Mouse (Mus musculus) MEL (cell line): ENCODE measurements at regions not wholly inside any gene's neighbourhood (a gene's known extent, or its start where the extent isn't known, plus 50 kb on each side); places are given as distances from the start of the nearest gene placed in this dataset.

Experiments used
- BHLHE40 ChIP-seq: IDR thresholded peaks from 2 replicates; pipeline ENCODE4 v1.6.1; 2012; ENCODE audit warnings: low read depth, mild to moderate bottlenecking, inconsistent platforms, low read length, improper control_type of control experiment, borderline replicate concordance
- CTCF ChIP-seq, 3 experiments: IDR thresholded peaks in 2 of 3; conservative IDR thresholded peaks in 1 of 3; 2 replicates each; pipeline ENCODE4 v1.5.1; 2011 to 2012; ENCODE audit warnings: low read length in 3 of 3, low read depth in 2 of 3, mild to moderate bottlenecking in 2 of 3, improper control_type of control experiment in 1 of 3, inconsistent platforms in 1 of 3, mixed read lengths in 1 of 3, moderate library complexity in 1 of 3; ENCODE audit not compliant: control insufficient read depth in 1 of 3, insufficient read depth in 1 of 3, poor library complexity in 1 of 3, severe bottlenecking in 1 of 3
- MAX ChIP-seq: IDR thresholded peaks from 2 replicates; pipeline ENCODE4 v1.6.1; 2011; ENCODE audit warnings: low read length, improper control_type of control experiment
- POLR2A ChIP-seq, 2 experiments: IDR thresholded peaks; 2 replicates each; pipeline ENCODE4 v1.6.1; 2011 to 2012; ENCODE audit warnings: low read length in 2 of 2, mild to moderate bottlenecking in 2 of 2, control low read depth in 1 of 2, improper control_type of control experiment in 1 of 2, low read depth in 1 of 2, moderate library complexity in 1 of 2; ENCODE audit not compliant: control insufficient read depth in 1 of 2, insufficient read depth in 1 of 2, poor library complexity in 1 of 2
- POLR2AphosphoS2 ChIP-seq: IDR thresholded peaks from 2 replicates; pipeline ENCODE4 v1.6.1; 2011; ENCODE audit warnings: low read length, improper control_type of control experiment
- POLR2AphosphoS5 ChIP-seq: IDR thresholded peaks from 2 replicates; pipeline ENCODE4 v1.6.1; 2012; ENCODE audit warnings: low read depth, borderline replicate concordance, mild to moderate bottlenecking, inconsistent platforms, low read length, moderate library complexity, mixed read lengths
- USF1 ChIP-seq: IDR thresholded peaks from 2 replicates; pipeline ENCODE4 v1.6.1; 2014; ENCODE audit warnings: low read depth, mild to moderate bottlenecking, inconsistent platforms, low read length, improper control_type of control experiment, moderate library complexity

- TF ChIP-seq POLR2A (IDR thresholded peaks at IDR 0.05; ENCODE audit: control insufficient read depth in 1 of 2, insufficient read depth in 1 of 2, low read depth in 1 of 2, low read length in 2 of 2, poor library complexity in 1 of 2) (no peak), POLR2AphosphoS2 (no peak), CTCF (IDR thresholded peaks at IDR 0.05 in 2 of 3, conservative IDR thresholded peaks at IDR 0.05 in 1 of 3; ENCODE audit: control insufficient read depth in 1 of 3, insufficient read depth in 1 of 3, low read depth in 2 of 3, low read length in 3 of 3, poor library complexity in 1 of 3, severe bottlenecking in 1 of 3) (no peak), BHLHE40 (no peak), MAX (no peak), POLR2AphosphoS5 (no peak), USF1 (no peak)
These were observed 89.0 kb upstream of the Sec61g start for GRCm38 (mm10) chr11:16597038-16597830.
